Mouse (Mus musculus): Measurements from ENCODE around the gene Lyg1. TPM values are rescaled to one million over a fixed set of nuclear protein-coding genes. Genes with fewer than 3 reads are reported as not detected.

Lyg1 gene
- polyA plus RNA-seq, 1 experiment from 2014 or later: not detected

GRCm38 (mm10) chr1:37925971-37926370, 31.6 kb downstream of the Lyg1 start:
- 86% methylated on average over 8 of the region's 8 CpGs for WGBS
- H3K27me3 ChIP-seq: no peaks in the 10 kb centered on the region
- no peaks in the 10 kb centered on the region for H3K36me3 ChIP-seq
- no peaks in the 10 kb centered on the region for H3K4me1 ChIP-seq (replicated peaks)
- no peak for ATAC-seq
- H3K4me2 ChIP-seq (replicated peaks): no peak overlapping the region
- H3K9ac ChIP-seq (replicated peaks): no peak overlapping the region
- H3K9me3 ChIP-seq: no peaks in the 10 kb centered on the region
- H3K27ac ChIP-seq: no peak overlapping the region
- H3K4me3 ChIP-seq (replicated peaks): no peak overlapping the region

GRCm38 (mm10) chr1:37922536-37922935, 35.0 kb downstream of the Lyg1 start:
- ATAC-seq: no peak
- Histone ChIP-seq H3K27ac (no peak overlapping the region), H3K9ac (replicated peaks) (no peak overlapping the region), H3K4me3 (replicated peaks) (no peak overlapping the region), H3K27me3 (no peaks in the 10 kb centered on the region), H3K4me1 (replicated peaks) (no peaks in the 10 kb centered on the region), H3K36me3 (no peaks in the 10 kb centered on the region), H3K9me3 (no peaks in the 10 kb centered on the region), H3K4me2 (replicated peaks) (no peak overlapping the region)
- WGBS: 57% methylated on average over 8 of the region's 8 CpGs

GRCm38 (mm10) chr1:37918096-37918495, 39.5 kb downstream of the Lyg1 start:
- no peak overlapping the region for H3K4me2 ChIP-seq (replicated peaks)
- H3K4me3 ChIP-seq (replicated peaks): no peak overlapping the region
- H3K9ac ChIP-seq (replicated peaks): no peak overlapping the region
- ATAC-seq: no peak
- H3K27me3 ChIP-seq: no peaks in the 10 kb centered on the region
- H3K36me3 ChIP-seq: no peaks in the 10 kb centered on the region
- no peaks in the 10 kb centered on the region for H3K4me1 ChIP-seq (replicated peaks)
- no peak overlapping the region for H3K27ac ChIP-seq
- 79% methylated on average over 6 of the region's 6 CpGs for WGBS
- no peaks in the 10 kb centered on the region for H3K9me3 ChIP-seq

- no peaks in the 10 kb centered on the region for H3K4me1 ChIP-seq (replicated peaks)
- H3K4me3 ChIP-seq (replicated peaks): no peak overlapping the region
- H3K27me3 ChIP-seq: no peaks in the 10 kb centered on the region
- H3K36me3 ChIP-seq: no peaks in the 10 kb centered on the region
- no peak overlapping the region for H3K4me2 ChIP-seq (replicated peaks)
- no peak for ATAC-seq
- H3K9ac ChIP-seq (replicated peaks): no peak overlapping the region
- H3K9me3 ChIP-seq: no peaks in the 10 kb centered on the region
- WGBS: 78% methylated on average over 13 of the region's 13 CpGs
- no peak overlapping the region for H3K27ac ChIP-seq
These were observed 39.9 kb downstream of the Lyg1 start for GRCm38 (mm10) chr1:37917666-37918065.

GRCm38 (mm10) chr1:37916393-37916792, 41.2 kb downstream of the Lyg1 start, which contains the start of gene Lyg2:
TSS of gene Lyg2 (minus strand) at chr1:37916493.
- no peaks in the 10 kb centered on the region for H3K27me3 ChIP-seq
- no peak within 1 kb of the TSS for H3K9ac ChIP-seq (replicated peaks)
- H3K9me3 ChIP-seq: no peaks in the 10 kb centered on the region
- ATAC-seq: no peak
- H3K27ac ChIP-seq: no peak within 1 kb of the TSS
- H3K36me3 ChIP-seq: no peaks in the 10 kb centered on the region
- no peak within 1 kb of the TSS for H3K4me2 ChIP-seq (replicated peaks)
- H3K4me1 ChIP-seq (replicated peaks): no peaks in the 10 kb centered on the region
- H3K4me3 ChIP-seq (replicated peaks): no peak within 1 kb of the TSS
- WGBS: 75% methylated on average over 5 of the region's 5 CpGs

- WGBS: 75% methylated on average over 2 of the region's 2 CpGs
- Histone ChIP-seq H3K27ac (no peak overlapping the region), H3K27me3 (no peaks in the 10 kb centered on the region), H3K4me2 (replicated peaks) (no peak overlapping the region), H3K36me3 (no peaks in the 10 kb centered on the region), H3K9me3 (no peaks in the 10 kb centered on the region), H3K4me1 (replicated peaks) (no peaks in the 10 kb centered on the region), H3K4me3 (replicated peaks) (no peak overlapping the region), H3K9ac (replicated peaks) (no peak overlapping the region)
- ATAC-seq: no peak
These were observed 44.8 kb downstream of the Lyg1 start for GRCm38 (mm10) chr1:37912751-37913150.

GRCm38 (mm10) chr1:37903178-37903577, 54.4 kb downstream of the Lyg1 start:
- WGBS: 39% methylated on average over 6 of the region's 6 CpGs
- H3K9ac ChIP-seq (replicated peaks): no peak overlapping the region
- H3K27ac ChIP-seq: no peak overlapping the region
- H3K9me3 ChIP-seq: no peaks in the 10 kb centered on the region
- no peak overlapping the region for H3K4me3 ChIP-seq (replicated peaks)
- no peaks in the 10 kb centered on the region for H3K27me3 ChIP-seq
- no peak overlapping the region for H3K4me2 ChIP-seq (replicated peaks)
- ATAC-seq: no peak
- peaks cover 25% of the 10 kb centered on the region for H3K36me3 ChIP-seq
- no peaks in the 10 kb centered on the region for H3K4me1 ChIP-seq (replicated peaks)

- Histone ChIP-seq H3K27me3 (no peaks in the 10 kb centered on the region), H3K9ac (replicated peaks) (no peak overlapping the region), H3K4me1 (replicated peaks) (no peaks in the 10 kb centered on the region), H3K4me2 (replicated peaks) (no peak overlapping the region), H3K36me3 (peaks cover 50% of the 10 kb centered on the region), H3K4me3 (replicated peaks) (no peak overlapping the region), H3K9me3 (no peaks in the 10 kb centered on the region), H3K27ac (no peak overlapping the region)
- WGBS: 59% methylated on average over 6 of the region's 6 CpGs
- no peak for ATAC-seq
These were observed 57.3 kb downstream of the Lyg1 start for GRCm38 (mm10) chr1:37900288-37900687.

- no peak overlapping the region for H3K4me3 ChIP-seq (replicated peaks)
- H3K27ac ChIP-seq: no peak overlapping the region
- 91% methylated on average over 4 of the region's 4 CpGs for WGBS
- H3K4me2 ChIP-seq (replicated peaks): no peak overlapping the region
- no peak for ATAC-seq
- H3K36me3 ChIP-seq: peaks cover 53% of the 10 kb centered on the region
- no peak overlapping the region for H3K9ac ChIP-seq (replicated peaks)
- H3K9me3 ChIP-seq: no peaks in the 10 kb centered on the region
- no peaks in the 10 kb centered on the region for H3K4me1 ChIP-seq (replicated peaks)
- H3K27me3 ChIP-seq: no peaks in the 10 kb centered on the region
These were observed 57.7 kb downstream of the Lyg1 start for GRCm38 (mm10) chr1:37899816-37900215.

Other genes with a start within 250 kb of the Lyg1 start
- gene 2010300C02Rik, start 237.7 kb downstream of the Lyg1 start, polyA plus RNA-seq (2015; fragmentation: Nextera tagmentation; extraction: Ambion mirVana): 0.83 and 0.85 TPM in 2 replicates
- 24.5 and 24.8 TPM in 2 replicates for gene Tsga10, start 91.3 kb downstream of the Lyg1 start, polyA plus RNA-seq (2015; fragmentation: Nextera tagmentation; extraction: Ambion mirVana)
- 7.2 and 7.5 TPM in 2 replicates for gene Lipt1, start 86.0 kb downstream of the Lyg1 start, polyA plus RNA-seq (2015; fragmentation: Nextera tagmentation; extraction: Ambion mirVana)
- gene Mitd1, start 67.3 kb downstream of the Lyg1 start, polyA plus RNA-seq (2015; fragmentation: Nextera tagmentation; extraction: Ambion mirVana): 16.7 and 17.2 TPM in 2 replicates
- 245 and 253 TPM in 2 replicates for gene Mrpl30, start 67.3 kb downstream of the Lyg1 start, polyA plus RNA-seq (2015; fragmentation: Nextera tagmentation; extraction: Ambion mirVana)
- gene Lyg2, start 41.3 kb downstream of the Lyg1 start, polyA plus RNA-seq (2015; fragmentation: Nextera tagmentation; extraction: Ambion mirVana): not detected in 2 replicates
- gene Txndc9, start 40.1 kb upstream of the Lyg1 start, polyA plus RNA-seq (2015; fragmentation: Nextera tagmentation; extraction: Ambion mirVana): 165 and 167 TPM in 2 replicates
- 26.5 and 27.0 TPM in 2 replicates for gene Eif5b, start 40.3 kb upstream of the Lyg1 start, polyA plus RNA-seq (2015; fragmentation: Nextera tagmentation; extraction: Ambion mirVana)
- 37.5 and 43.7 TPM in 2 replicates for gene Rev1, start 172.0 kb upstream of the Lyg1 start, polyA plus RNA-seq (2015; fragmentation: Nextera tagmentation; extraction: Ambion mirVana)